Mouse (Mus musculus) erythroblast, embryonic 14.5 days (primary cell): ENCODE measurements around the gene Rps3.

ENCODE experiments used
- GATA1 ChIP-seq: IDR thresholded peaks from 2 replicates; pipeline ENCODE4 v1.6.1; 2012; ENCODE audit warnings: low read length, inconsistent platforms, mixed read lengths
- TAL1 ChIP-seq: IDR thresholded peaks from 3 replicates; pipeline ENCODE4 v1.6.1; 2012; ENCODE audit warnings: low read length, inconsistent platforms, mixed read lengths

GRCm38 (mm10) chr7:99471578-99471977 lies 12.0 kb downstream of the Rps3 start:
- no peak for TF ChIP-seq TAL1
- TF ChIP-seq GATA1 = no peak
